Comparison of ENCODE assay signal across 16 mouse cellular contexts in genomic region chr17:79595996-79596395, GRCm38 (mm10).
"Had no signal": no experiment of that assay in that cellular context is flagged by ENCODE, and none has a peak within 500 bp of the region (broad histone marks: within the 10 kb centered on the region; RNA-seq: fewer than 3 reads in every experiment).

No protein-coding gene starts in this region.

- H3K4me3 ChIP-seq: lung, embryonic 15.5 days; megakaryocyte, embryonic 14.5 days; midbrain, embryonic 13.5 days; midbrain, embryonic 15.5 days; neural tube, embryonic 12.5 days; stomach, embryonic 15.5 days had no signal

- ATAC-seq: midbrain, embryonic 13.5 days; midbrain, embryonic 15.5 days had no signal

- H3K27ac ChIP-seq: lung, embryonic 15.5 days; macrophage; midbrain, embryonic 13.5 days; midbrain, embryonic 15.5 days; neural tube, embryonic 12.5 days; stomach, embryonic 15.5 days; stomach, postnatal 0 days had no signal

- H3K9me3 ChIP-seq: lung, embryonic 15.5 days; megakaryocyte, embryonic 14.5 days; midbrain, embryonic 13.5 days; midbrain, embryonic 15.5 days; neural tube, embryonic 12.5 days; stomach, embryonic 15.5 days had no signal

- H3K4me1 ChIP-seq: midbrain, embryonic 15.5 days; stomach, embryonic 15.5 days had no signal

- H3K27me3 ChIP-seq: lung, embryonic 15.5 days; megakaryocyte, embryonic 14.5 days; midbrain, embryonic 13.5 days; midbrain, embryonic 15.5 days; neural tube, embryonic 12.5 days; stomach, embryonic 15.5 days had no signal

- H3K9ac ChIP-seq: lung, embryonic 15.5 days; midbrain, embryonic 13.5 days; midbrain, embryonic 15.5 days; neural tube, embryonic 12.5 days; stomach, embryonic 15.5 days had no signal

- H3K36me3 ChIP-seq: lung, embryonic 15.5 days; midbrain, embryonic 13.5 days; midbrain, embryonic 15.5 days; neural tube, embryonic 12.5 days; stomach, embryonic 15.5 days had no signal

- H3K4me2 ChIP-seq: lung, embryonic 15.5 days; midbrain, embryonic 11.5 days; midbrain, embryonic 13.5 days; midbrain, embryonic 15.5 days; neural tube, embryonic 12.5 days; stomach, embryonic 15.5 days had no signal

- DNase-seq: lung, adult 2 months; lung, postnatal 10 days; lung, postnatal 36 days; right cerebral cortex, postnatal 14 days; thymus, adult 2 months; thymus, postnatal 25 days; thymus, postnatal 4 days had no signal
